Mouse (Mus musculus) embryonic fibroblast, embryonic 13.5 days (primary cell): Measurements from ENCODE around the gene Gm20388.

Experiments
- CTCF ChIP-seq: IDR thresholded peaks from 2 replicates; pipeline ENCODE4 v1.5.1; 2011; ENCODE audit warnings: mild to moderate bottlenecking, control low read depth, low read length, moderate library complexity, borderline replicate concordance; ENCODE audit not compliant: insufficient read depth
- POLR2A ChIP-seq: IDR thresholded peaks from 2 replicates; pipeline ENCODE4 v1.6.1; 2011; ENCODE audit warnings: low read depth, mild to moderate bottlenecking, control low read depth, low read length, moderate library complexity

GRCm38 (mm10) chr8:121796406-121796805 is 1885.8 kb downstream of the Gm20388 start:
- TF ChIP-seq CTCF (no peak), POLR2A (no peak)
